Mouse (Mus musculus) bone marrow, adult 2 months (tissue): ENCODE results near the gene Dnah7b.
"Not testable (repeated sequence)": the region's sequence is repeated elsewhere in the genome, so short reads cannot be mapped to it uniquely, and the experiment has no call there.

Experiments used
- CTCF ChIP-seq: fragments of 200-500 bp; IDR thresholded peaks from 2 replicates; pipeline ENCODE4 v1.5.1; 2011; ENCODE audit warnings: low read length, control low read depth; ENCODE audit not compliant: control insufficient read depth, insufficient read depth
- POLR2A ChIP-seq: fragments of 200-500 bp; IDR thresholded peaks from 2 replicates; pipeline ENCODE4 v1.6.1; 2011; ENCODE audit warnings: low read depth, mild to moderate bottlenecking, control low read depth, low read length, borderline replicate concordance; ENCODE audit not compliant: control insufficient read depth

DNA sequence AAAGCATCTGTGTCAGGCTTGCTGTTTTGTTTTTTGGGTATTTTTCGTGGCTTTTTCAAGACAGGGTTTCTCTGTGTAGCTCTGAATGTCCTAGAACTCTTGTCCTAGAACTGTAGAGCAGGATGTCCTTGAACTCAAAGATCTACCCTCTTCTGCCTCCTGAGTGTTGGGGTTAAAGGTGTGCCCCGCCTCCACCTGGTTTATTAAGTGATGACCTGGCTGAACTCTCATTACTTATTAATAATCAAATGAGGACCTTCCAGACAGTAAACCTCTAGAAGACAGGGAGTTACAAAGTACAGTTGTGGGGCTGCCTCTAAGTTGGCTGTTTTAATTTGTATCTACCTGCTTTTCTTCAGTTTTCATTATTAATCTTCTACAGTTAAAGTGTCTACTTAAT is 202.7 kb downstream of the Dnah7b start:
- not testable (repeated sequence) for TF ChIP-seq POLR2A, CTCF
